11 mouse cellular contexts compared by ENCODE assay signal in the genomic region with DNA sequence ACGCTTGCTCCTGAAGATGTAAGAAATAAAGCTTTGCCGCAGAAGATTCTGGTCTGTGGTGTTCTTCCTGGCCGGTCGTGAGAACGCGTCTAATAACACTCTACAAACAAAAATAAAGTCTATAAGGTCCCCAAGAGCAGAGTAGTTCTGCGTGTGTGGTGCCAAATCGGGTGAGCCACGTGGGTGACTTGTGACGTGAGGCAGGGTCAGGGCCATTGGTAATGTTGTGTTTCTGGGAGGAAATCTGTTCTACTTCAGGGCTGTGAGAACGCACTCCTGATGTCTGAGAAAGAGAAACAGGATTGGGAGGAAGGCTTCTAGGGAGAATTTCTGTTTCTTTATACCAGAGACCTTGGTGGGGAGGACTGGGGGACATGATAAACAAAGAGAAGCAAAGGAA. TPM values are rescaled to one million over a fixed set of nuclear protein-coding genes. Genes with fewer than 3 reads are reported as not detected.
A peak's percentile ranks its signal among the peaks of the same experiment; 100 is the strongest.
DNase-seq lines count a peak whose midpoint lies in the region; ATAC-seq and TF ChIP-seq lines count a peak whose summit lies in the region.
"Had no signal": no experiment of that assay in that cellular context is flagged by ENCODE, and none has a peak within 500 bp of the region (broad histone marks: within the 10 kb centered on the region; RNA-seq: fewer than 3 reads in every experiment).

No protein-coding gene starts in this region.

- TF ChIP-seq CTCF in kidney, adult 2 months (conservative IDR thresholded peaks at IDR 0.05; ENCODE audit: insufficient read depth, insufficient read length, low read depth, low read length): no peak
- no peak for TF ChIP-seq CTCF in lung, postnatal 0 days (IDR thresholded peaks at IDR 0.05)

- TF ChIP-seq EP300 in lung, postnatal 0 days (IDR thresholded peaks at IDR 0.05): no peak

- peaks cover 34% of the 10 kb centered on the region for H3K4me1 ChIP-seq in kidney, adult 2 months (ENCODE audit: control insufficient read depth, insufficient read depth, low read length)
- H3K4me1 ChIP-seq in lung, postnatal 0 days (ENCODE audit: insufficient read depth, low read depth, low read length): peaks cover 4% of the 10 kb centered on the region; the same call in 1 of the 2 replicates
- peaks cover 8% of the 10 kb centered on the region; the same call in 1 of the 2 replicates for H3K4me1 ChIP-seq in intestine, embryonic 15.5 days (replicated peaks)
- H3K4me1 ChIP-seq: embryonic facial prominence, embryonic 15.5 days had no signal

- H3K4me2 ChIP-seq in lung, postnatal 0 days (replicated peaks; ENCODE audit: low read depth, low read length): no peak overlapping the region; the same call in 1 of the 2 replicates
- H3K4me2 ChIP-seq in intestine, embryonic 15.5 days (replicated peaks): no peak overlapping the region
- H3K4me2 ChIP-seq: embryonic facial prominence, embryonic 15.5 days; midbrain, embryonic 13.5 days had no signal

- ATAC-seq in lung, postnatal 0 days: peak; percentile 84
- no peak for ATAC-seq in intestine, embryonic 15.5 days
- ATAC-seq: intestine, embryonic 16.5 days; midbrain, embryonic 13.5 days had no signal

- DNase-seq in kidney, adult 2 months: no peak
- no peak for DNase-seq in kidney, postnatal 10 days
- DNase-seq in adrenal gland, postnatal 25 days: peak; percentile 37
- peak; percentile 33 for DNase-seq in brain, adult 2 months (ENCODE audit: low read depth, low spot score)
- DNase-seq in lung, postnatal 0 days (ENCODE audit: low spot score): peak; percentile 70
- no peak for DNase-seq in spleen, postnatal 36 days (ENCODE audit: low spot score in 2 of 2)
- DNase-seq: cerebellum, postnatal 36 days had no signal

- no peak overlapping the region for H3K4me3 ChIP-seq in kidney, adult 2 months (ENCODE audit: insufficient read depth, low read depth, low read length)
- H3K4me3 ChIP-seq in lung, postnatal 0 days (ENCODE audit: low read depth, low read length): peak overlapping the region; percentile 2; the same call in 1 of the 2 replicates
- no peak overlapping the region for H3K4me3 ChIP-seq in intestine, embryonic 15.5 days (replicated peaks)
- H3K4me3 ChIP-seq: embryonic facial prominence, embryonic 15.5 days; midbrain, embryonic 13.5 days had no signal

- TF ChIP-seq POLR2A in kidney, adult 2 months (IDR thresholded peaks at IDR 0.05; ENCODE audit: low read depth, low read length): no peak

- WGBS in kidney, adult 2 months: 71% methylated on average over 11 of the region's 11 CpGs
- WGBS in lung, postnatal 0 days: 56% methylated on average over 10 of the region's 11 CpGs
- 62% methylated on average over 10 of the region's 11 CpGs for WGBS in intestine, embryonic 15.5 days

- H3K9me3 ChIP-seq in lung, postnatal 0 days (ENCODE audit: low read length): no peaks in the 10 kb centered on the region
- H3K9me3 ChIP-seq in intestine, embryonic 15.5 days: no peaks in the 10 kb centered on the region
- H3K9me3 ChIP-seq: embryonic facial prominence, embryonic 15.5 days; midbrain, embryonic 13.5 days had no signal

- H3K27me3 ChIP-seq in kidney, adult 2 months (replicated peaks; ENCODE audit: control insufficient read depth, insufficient read depth, low read length): no peaks in the 10 kb centered on the region
- no peaks in the 10 kb centered on the region for H3K27me3 ChIP-seq in lung, postnatal 0 days (replicated peaks; ENCODE audit: insufficient read depth, low read length)
- H3K27me3 ChIP-seq in intestine, embryonic 15.5 days (replicated peaks): no peaks in the 10 kb centered on the region
- H3K27me3 ChIP-seq: embryonic facial prominence, embryonic 15.5 days; midbrain, embryonic 13.5 days had no signal

- H3K9ac ChIP-seq in lung, postnatal 0 days (replicated peaks; ENCODE audit: low read depth): no peak overlapping the region
- no peak overlapping the region for H3K9ac ChIP-seq in intestine, embryonic 15.5 days
- H3K9ac ChIP-seq: embryonic facial prominence, embryonic 15.5 days; midbrain, embryonic 13.5 days had no signal

- peak overlapping the region; percentile 63; the same call in 1 of the 2 replicates for H3K27ac ChIP-seq in kidney, adult 2 months (ENCODE audit: insufficient read depth, low read depth, low read length)
- H3K27ac ChIP-seq in lung, postnatal 0 days (ENCODE audit: low read length): peak overlapping the region; percentile 47
- no peak overlapping the region for H3K27ac ChIP-seq in intestine, embryonic 15.5 days
- H3K27ac ChIP-seq: embryonic facial prominence, embryonic 15.5 days; midbrain, embryonic 13.5 days had no signal

- H3K36me3 ChIP-seq in kidney, adult 2 months (ENCODE audit: control insufficient read depth, insufficient read depth, low read length): no peaks in the 10 kb centered on the region; the same call in none of the 2 replicates
- H3K36me3 ChIP-seq in lung, postnatal 0 days (ENCODE audit: insufficient read depth, low read length): no peaks in the 10 kb centered on the region
- no peaks in the 10 kb centered on the region for H3K36me3 ChIP-seq in intestine, embryonic 15.5 days
- H3K36me3 ChIP-seq: embryonic facial prominence, embryonic 15.5 days; midbrain, embryonic 13.5 days had no signal

RNA-seq across cellular contexts. Expression of gene Syne2, which starts 42.0 kb away (rescaled TPM):
- 54.5 and 68.4 TPM in 2 replicates for polyA plus RNA-seq in kidney, adult 2 months (2012; rRNA removed)
- total RNA-seq in adrenal gland, postnatal 25 days (2021): 47.9 and 67.7 TPM in 2 replicates
- 41.8 and 57.7 TPM in 2 replicates for polyA plus RNA-seq in lung, postnatal 0 days (2015; fragmentation: Nextera tagmentation; extraction: Ambion mirVana)
- polyA plus RNA-seq in intestine, embryonic 15.5 days (2015; fragmentation: Nextera tagmentation; extraction: Ambion mirVana): 35.7 and 37.6 TPM in 2 replicates

Comparison
In these comparisons a context has a peak if more than half of its experiments do, and no peak if none do; other contexts are left out.
1. DNase-seq: peak in adrenal gland, postnatal 25 days (single experiment), brain, adult 2 months (single experiment) and lung, postnatal 0 days (single experiment); none in kidney, adult 2 months (single experiment), kidney, postnatal 10 days (single experiment) and spleen, postnatal 36 days (0 of 2).